Mouse (Mus musculus): ENCODE measurements around the gene Polrmt. TPM values are rescaled to one million over a fixed set of nuclear protein-coding genes. Genes with fewer than 3 reads are reported as not detected.
A peak's percentile ranks its signal among the peaks of the same experiment; 100 is the strongest.

The Polrmt gene
- polyA plus RNA-seq, 1 experiment, result 19.8 TPM

- Histone ChIP-seq H3K4me1 (ENCODE audit: control insufficient read depth, insufficient read depth, low read length) (no peaks in the 10 kb centered on the region), H3K4me3 (ENCODE audit: insufficient read depth, low read length) (no peak overlapping the region), H3K27ac (ENCODE audit: insufficient read depth, low read depth, low read length) (no peak overlapping the region)
- no peak for TF ChIP-seq POLR2A (IDR thresholded peaks at IDR 0.05; ENCODE audit: borderline replicate concordance, low read depth, low read length)
- TF ChIP-seq CTCF (IDR thresholded peaks at IDR 0.05; ENCODE audit: low read depth, low read length), result no peak
These were observed 16.9 kb downstream of the Polrmt start for GRCm38 (mm10) chr10:79729357-79729965.

- no peaks in the 10 kb centered on the region for H3K4me1 ChIP-seq (ENCODE audit: control insufficient read depth, insufficient read depth, low read length)
- H3K4me3 ChIP-seq (ENCODE audit: insufficient read depth, low read length), result no peak overlapping the region
- H3K27ac ChIP-seq (ENCODE audit: insufficient read depth, low read depth, low read length), result no peak overlapping the region
- TF ChIP-seq CTCF (IDR thresholded peaks at IDR 0.05; ENCODE audit: low read depth, low read length), result no peak
- TF ChIP-seq POLR2A (IDR thresholded peaks at IDR 0.05; ENCODE audit: borderline replicate concordance, low read depth, low read length), result no peak
These were observed 17.8 kb downstream of the Polrmt start for GRCm38 (mm10) chr10:79728323-79729249.

- Histone ChIP-seq H3K4me3 (ENCODE audit: insufficient read depth, low read length) (no peak overlapping the region), H3K4me1 (ENCODE audit: control insufficient read depth, insufficient read depth, low read length) (no peaks in the 10 kb centered on the region), H3K27ac (ENCODE audit: insufficient read depth, low read depth, low read length) (no peak overlapping the region)
- TF ChIP-seq CTCF (IDR thresholded peaks at IDR 0.05; ENCODE audit: low read depth, low read length) (peak; percentile 41; the same call in 1 of the 2 replicates), POLR2A (IDR thresholded peaks at IDR 0.05; ENCODE audit: borderline replicate concordance, low read depth, low read length) (no peak)
These were observed 20.3 kb downstream of the Polrmt start for GRCm38 (mm10) chr10:79726090-79726489.

GRCm38 (mm10) chr10:79723692-79724091 is 22.7 kb downstream of the Polrmt start:
- Histone ChIP-seq H3K27ac (ENCODE audit: insufficient read depth, low read depth, low read length) (no peak overlapping the region), H3K4me1 (ENCODE audit: control insufficient read depth, insufficient read depth, low read length) (no peaks in the 10 kb centered on the region), H3K4me3 (ENCODE audit: insufficient read depth, low read length) (no peak overlapping the region)
- no peak for TF ChIP-seq CTCF (IDR thresholded peaks at IDR 0.05; ENCODE audit: low read depth, low read length)
- no peak for TF ChIP-seq POLR2A (IDR thresholded peaks at IDR 0.05; ENCODE audit: borderline replicate concordance, low read depth, low read length)

- H3K4me3 ChIP-seq (ENCODE audit: insufficient read depth, low read length), result no peak overlapping the region
- no peak for TF ChIP-seq CTCF (IDR thresholded peaks at IDR 0.05; ENCODE audit: low read depth, low read length)
- no peak for TF ChIP-seq POLR2A (IDR thresholded peaks at IDR 0.05; ENCODE audit: borderline replicate concordance, low read depth, low read length)
- H3K27ac ChIP-seq (ENCODE audit: insufficient read depth, low read depth, low read length), result no peak overlapping the region
- H3K4me1 ChIP-seq (ENCODE audit: control insufficient read depth, insufficient read depth, low read length), result no peaks in the 10 kb centered on the region
These were observed 23.3 kb downstream of the Polrmt start for GRCm38 (mm10) chr10:79723047-79723446.

GRCm38 (mm10) chr10:79721089-79721488 is 25.3 kb downstream of the Polrmt start:
- H3K27ac ChIP-seq (ENCODE audit: insufficient read depth, low read depth, low read length), result no peak overlapping the region
- no peak overlapping the region for H3K4me3 ChIP-seq (ENCODE audit: insufficient read depth, low read length)
- TF ChIP-seq CTCF (IDR thresholded peaks at IDR 0.05; ENCODE audit: low read depth, low read length) (no peak), POLR2A (IDR thresholded peaks at IDR 0.05; ENCODE audit: borderline replicate concordance, low read depth, low read length) (no peak)
- no peaks in the 10 kb centered on the region for H3K4me1 ChIP-seq (ENCODE audit: control insufficient read depth, insufficient read depth, low read length)

GRCm38 (mm10) chr10:79717640-79718357 is 28.6 kb downstream of the Polrmt start:
- TF ChIP-seq CTCF (IDR thresholded peaks at IDR 0.05; ENCODE audit: low read depth, low read length), result no peak
- Histone ChIP-seq H3K4me3 (ENCODE audit: insufficient read depth, low read length) (no peak overlapping the region), H3K4me1 (ENCODE audit: control insufficient read depth, insufficient read depth, low read length) (no peaks in the 10 kb centered on the region), H3K27ac (ENCODE audit: insufficient read depth, low read depth, low read length) (no peak overlapping the region)

GRCm38 (mm10) chr10:79716988-79717355 is 29.4 kb downstream of the Polrmt start:
- H3K4me3 ChIP-seq (ENCODE audit: insufficient read depth, low read length), result peak overlapping the region; percentile 55
- TF ChIP-seq POLR2A (IDR thresholded peaks at IDR 0.05; ENCODE audit: borderline replicate concordance, low read depth, low read length), result no peak

GRCm38 (mm10) chr10:79716254-79716987 is 30.0 kb downstream of the Polrmt start, which contains the start of gene Hcn2:
Gene Hcn2, plus strand, starts transcription at chr10:79716634.
- Histone ChIP-seq H3K27ac (ENCODE audit: insufficient read depth, low read depth, low read length) (no peak within 1 kb of the TSS), H3K4me3 (ENCODE audit: insufficient read depth, low read length) (peak within 1 kb of the TSS; percentile 55), H3K4me1 (ENCODE audit: control insufficient read depth, insufficient read depth, low read length) (no peaks in the 10 kb centered on the region)
- no peak for TF ChIP-seq CTCF (IDR thresholded peaks at IDR 0.05; ENCODE audit: low read depth, low read length)
- no peak for TF ChIP-seq POLR2A (IDR thresholded peaks at IDR 0.05; ENCODE audit: borderline replicate concordance, low read depth, low read length)

More at GRCm38 (mm10) chr10:79716988-79717355, 29.4 kb downstream of the Polrmt start:
- Histone ChIP-seq H3K4me1 (ENCODE audit: control insufficient read depth, insufficient read depth, low read length) (no peaks in the 10 kb centered on the region), H3K27ac (ENCODE audit: insufficient read depth, low read depth, low read length) (no peak overlapping the region)

Measured in bone marrow macrophage, adult 2 months (primary cell).